Mouse (Mus musculus) spleen, adult 2 months (tissue): Measurements from ENCODE around the gene Scn1a.

Experiments
- CTCF ChIP-seq: fragments of 200-500 bp; IDR thresholded peaks from 2 replicates; pipeline ENCODE4 v1.5.1; 2011; ENCODE audit warnings: mild to moderate bottlenecking, inconsistent platforms; ENCODE audit not compliant: insufficient read depth, insufficient read length, insufficient replicate concordance; ENCODE audit errors: extremely low read depth
- POLR2A ChIP-seq: fragments of 200-500 bp; IDR thresholded peaks from 2 replicates; pipeline ENCODE4 v1.6.1; 2011; ENCODE audit warnings: low read depth, low read length, inconsistent platforms

- no peak for TF ChIP-seq POLR2A
- TF ChIP-seq CTCF = no peak
Measured at GRCm38 (mm10) chr2:66272551-66272950, 168.1 kb downstream of the Scn1a start.
